Mouse (Mus musculus) spleen, adult 10 weeks (tissue): ENCODE data around the gene Zscan12. TPM values are rescaled to one million over a fixed set of nuclear protein-coding genes. Genes with fewer than 3 reads are reported as not detected.

Experiments
- polyA plus RNA-seq: library from polyadenylated mRNA; stranded (reverse); fragments of 350-450 nt; fragmentation: Illumina TruSeq; extraction: RNeasy Lipid Tissue Mini Kit (QIAGEN cat#74804); gene quantifications from one replicate; pipeline ENCODE4 v1.2.3, GENCODE M21; 2015; ENCODE audit warnings: low replicate concordance; ENCODE audit not compliant: insufficient read depth

The Zscan12 gene
- 7.2 TPM for polyA plus RNA-seq

DNA sequence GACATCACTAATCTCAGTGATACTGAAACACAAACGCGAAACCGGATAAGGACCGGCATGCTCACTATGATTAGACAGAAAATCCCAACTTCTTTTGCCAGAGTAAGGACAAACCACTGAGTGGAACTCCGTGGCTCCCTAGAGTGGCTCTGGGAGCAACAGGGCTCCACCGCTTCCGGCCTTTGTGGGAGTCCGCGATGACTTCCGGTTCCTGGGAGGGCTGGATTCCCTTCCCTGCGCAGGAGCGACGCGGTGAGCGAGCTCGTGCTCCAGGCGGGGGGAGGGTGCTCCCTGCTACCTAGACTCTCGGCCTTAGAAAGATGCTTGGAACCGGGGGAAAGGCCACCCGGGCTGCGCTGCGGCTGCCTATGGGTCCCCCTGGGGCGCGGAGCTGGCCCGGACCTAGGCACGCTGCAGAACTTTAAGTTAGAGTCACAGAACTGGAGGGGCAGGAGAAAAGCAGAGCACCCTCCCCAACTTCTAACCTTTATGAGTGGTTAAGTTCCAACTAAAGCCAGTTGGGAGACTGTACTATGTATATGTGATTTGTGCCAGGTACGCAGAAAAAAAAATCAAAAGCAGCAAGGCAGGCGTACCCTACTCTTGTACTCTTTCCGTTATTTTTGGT lies at the start of gene Zscan12:
Gene Zscan12 (plus strand): TSS at position 200 of the 628 bp plus-strand sequence.

DNA sequence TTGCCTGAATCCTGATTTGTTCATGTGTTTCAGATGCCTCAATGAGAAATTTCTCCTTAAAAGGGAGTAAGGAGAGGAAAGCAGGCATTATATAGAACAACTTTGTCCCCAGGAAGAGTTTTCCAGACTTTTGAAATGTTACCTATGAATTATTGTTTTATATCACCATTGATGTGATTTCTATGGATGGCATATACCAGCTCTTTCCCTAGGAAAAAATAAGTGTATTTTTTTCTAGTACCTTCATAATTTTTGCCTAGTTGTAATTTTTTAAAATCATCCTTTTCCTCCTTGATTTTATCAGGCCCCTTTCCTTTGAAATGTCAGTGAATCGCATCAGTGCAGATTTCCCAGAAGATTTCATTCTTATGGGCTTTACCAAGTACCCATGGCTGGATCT lies 16.0 kb upstream of the Zscan12 start, which contains the start of gene Olfr1367:
Gene Olfr1367 (plus strand): TSS at position 301 of the 400 bp plus-strand sequence.

DNA sequence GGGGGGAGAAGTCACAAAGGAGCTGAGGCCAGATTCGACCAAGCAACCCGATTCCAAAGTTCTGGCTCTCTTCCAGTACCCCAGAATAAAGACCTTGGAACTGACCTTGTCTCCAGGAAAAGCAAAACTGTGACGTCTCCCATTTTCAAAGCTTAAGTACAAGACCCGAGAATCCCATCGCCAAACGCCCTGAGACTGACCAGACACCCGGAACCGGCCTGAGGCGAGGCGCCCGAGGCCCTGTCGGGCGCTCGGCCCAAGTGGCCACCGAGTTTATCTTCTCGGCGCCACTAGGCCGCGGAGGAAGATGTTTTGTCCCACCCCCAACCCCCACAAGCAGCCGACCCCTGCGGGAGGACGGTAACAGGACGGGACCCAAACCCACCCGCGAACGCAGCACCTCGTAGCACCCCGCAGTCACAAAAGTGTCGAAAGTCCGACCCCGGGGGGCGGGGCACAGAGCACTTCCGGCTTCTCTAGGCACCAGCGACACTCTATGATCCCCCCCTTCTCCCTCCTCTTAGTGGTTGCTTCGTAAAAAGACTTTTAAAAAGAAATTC lies 39.7 kb downstream of the Zscan12 start, which contains the start of gene Zkscan3:
Gene Zkscan3 (minus strand): TSS at position 469 of the 560 bp plus-strand sequence.

Other genes with a start within 250 kb of the Zscan12 start
- gene Olfr263, start 233.2 kb upstream of the Zscan12 start, polyA plus RNA-seq: not detected
- not detected for gene Olfr1368, start 217.0 kb upstream of the Zscan12 start, polyA plus RNA-seq
- gene Trim27, start 183.4 kb upstream of the Zscan12 start, polyA plus RNA-seq: 99.8 TPM
- not detected for gene Gpx5, start 70.1 kb upstream of the Zscan12 start, polyA plus RNA-seq
- not detected for gene Gpx6, start 50.7 kb upstream of the Zscan12 start, polyA plus RNA-seq
- gene Olfr1367, start 15.9 kb upstream of the Zscan12 start, polyA plus RNA-seq: not detected
- 109 TPM for gene Zkscan3, start 39.9 kb downstream of the Zscan12 start, polyA plus RNA-seq
- 1.5 TPM for gene Pgbd1, start 78.2 kb downstream of the Zscan12 start, polyA plus RNA-seq
- gene Zscan26, start 90.9 kb downstream of the Zscan12 start, polyA plus RNA-seq: 108 TPM
- 0.32 TPM for gene Nkapl, start 105.7 kb downstream of the Zscan12 start, polyA plus RNA-seq
- gene Zkscan4, start 116.1 kb downstream of the Zscan12 start, polyA plus RNA-seq: 1.2 TPM
- gene Gm10065, start 116.6 kb downstream of the Zscan12 start, polyA plus RNA-seq: not detected
- gene AK157302, start 132.4 kb downstream of the Zscan12 start, polyA plus RNA-seq: 1.3 TPM
- gene Gm11273, start 138.6 kb downstream of the Zscan12 start, polyA plus RNA-seq: 1.8 TPM
- 19.1 TPM for gene Zkscan8, start 168.3 kb downstream of the Zscan12 start, polyA plus RNA-seq
- gene Olfr1366, start 180.0 kb downstream of the Zscan12 start, polyA plus RNA-seq: not detected
- gene Olfr1535, start 197.1 kb downstream of the Zscan12 start, polyA plus RNA-seq: not detected
- gene Olfr1364, start 218.9 kb downstream of the Zscan12 start, polyA plus RNA-seq: not detected